Mouse (Mus musculus) testis, postnatal 14 days (tissue): Measurements from ENCODE around the gene Skint5.
"Not testable (repeated sequence)": the region's sequence is repeated elsewhere in the genome, so short reads cannot be mapped to it uniquely, and the experiment has no call there.

ENCODE experiments used
- DNase-seq: peaks from one replicate; pipeline ENCODE4 v3.0.0; 2021; ENCODE audit warnings: low spot score

Gene Skint5

DNA sequence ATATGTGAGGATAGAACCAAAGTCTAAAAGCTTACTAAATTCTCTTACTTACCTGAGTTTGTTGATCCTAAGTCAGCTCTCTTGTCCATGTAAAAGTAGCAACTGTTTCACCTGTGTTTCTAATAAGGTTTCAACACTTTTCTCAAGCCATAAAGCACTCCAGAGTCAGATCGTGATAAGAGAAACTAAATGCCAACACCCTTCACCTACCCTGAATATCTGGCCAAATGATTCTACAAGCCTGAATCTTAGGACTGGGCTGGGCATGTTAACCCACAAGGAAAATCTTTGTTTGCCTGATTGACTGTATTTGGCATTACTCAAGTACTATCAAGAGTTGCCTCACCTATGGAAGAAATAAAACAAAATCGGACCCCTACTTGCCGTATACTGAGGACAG lies at the start of gene Skint5:
Gene Skint5 (minus strand): TSS at position 101 of the 400 bp plus-strand sequence.
- DNase-seq = no peak

DNA sequence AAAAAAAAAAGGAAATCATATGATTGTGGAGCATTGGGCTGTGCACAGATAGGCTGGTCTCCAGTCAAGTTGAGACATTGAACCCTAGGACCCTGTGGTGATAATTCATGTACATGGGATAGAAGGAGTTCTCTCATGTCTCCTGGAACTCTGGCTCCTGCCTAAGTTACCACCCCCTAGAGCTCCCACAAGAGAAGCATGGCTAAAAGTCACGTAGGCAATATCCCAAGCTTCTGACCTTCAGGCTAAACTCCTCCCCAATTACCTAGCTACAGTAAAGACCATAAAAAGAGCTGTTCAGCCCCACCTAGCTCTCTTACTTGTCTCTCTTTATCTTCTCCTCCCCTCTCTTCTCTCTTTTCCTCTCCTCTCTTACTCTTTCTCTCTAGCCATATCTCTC lies 42.0 kb downstream of the Skint5 start:
- no peak for DNase-seq

DNA sequence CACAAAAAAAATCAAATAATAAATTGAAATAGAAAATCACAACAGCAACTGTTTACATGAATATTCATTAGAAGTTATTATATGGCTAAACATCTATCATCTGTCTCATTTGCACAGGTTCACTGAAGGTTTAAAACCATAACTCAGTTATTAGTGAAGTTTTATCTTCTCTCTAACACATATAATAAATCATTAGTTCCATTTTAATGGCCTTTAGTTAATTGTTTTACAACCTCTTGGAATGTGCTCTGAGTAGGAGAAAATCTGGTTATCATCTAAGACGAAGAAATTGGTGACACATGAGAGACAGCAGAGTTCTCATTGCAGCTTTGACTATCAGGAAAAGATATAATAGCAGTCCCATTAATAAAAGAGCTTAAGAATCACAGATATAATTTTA lies 235.1 kb downstream of the Skint5 start:
- no peak for DNase-seq

DNA sequence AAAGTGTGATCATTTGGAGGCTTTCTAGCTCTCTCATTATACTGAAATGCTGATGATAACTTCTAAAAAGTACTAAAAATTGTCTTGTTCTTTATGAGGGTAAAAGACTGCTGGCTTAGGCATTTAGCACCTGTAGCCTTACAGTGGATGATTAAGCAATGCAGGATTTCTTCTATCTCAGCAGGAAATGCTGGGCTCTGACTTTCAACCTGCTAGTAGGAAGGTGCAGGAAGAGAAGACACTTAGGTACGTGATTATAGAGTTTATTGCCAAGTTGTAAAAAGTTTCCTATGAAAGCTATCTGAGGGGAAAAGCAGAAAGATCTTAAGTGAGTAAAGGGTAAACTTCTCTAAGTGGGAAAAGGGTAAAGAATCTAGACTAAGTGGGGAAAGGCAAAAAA lies 235.6 kb downstream of the Skint5 start:
- DNase-seq = no peak

DNA sequence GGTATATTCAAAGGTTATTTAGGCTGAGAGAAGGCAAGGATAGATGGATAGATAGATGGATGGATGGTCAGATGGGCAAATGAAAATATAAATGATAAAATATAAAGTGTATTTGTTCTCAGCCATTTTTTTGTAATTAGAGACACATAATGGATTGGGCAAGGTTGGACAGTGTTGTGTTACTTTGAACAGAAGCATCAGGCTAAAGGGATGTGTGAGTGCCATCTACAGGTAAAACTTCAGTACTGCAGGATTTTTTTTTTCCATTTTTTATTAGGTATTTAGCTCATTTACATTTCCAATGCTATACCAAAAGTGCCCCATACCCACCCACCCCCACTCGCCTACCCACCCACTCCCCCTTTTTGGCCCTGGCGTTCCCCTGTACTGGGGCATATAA lies 551.1 kb downstream of the Skint5 start:
- DNase-seq = not testable (repeated sequence)
